Mouse (Mus musculus) ES-Bruce4 (cell line): ENCODE results near the gene Skida1.

ENCODE experiments used
- CTCF ChIP-seq: IDR thresholded peaks from one replicate; pipeline ENCODE4 v1.8.1; 2011; ENCODE audit warnings: low read depth, low read length
- EP300 ChIP-seq: IDR thresholded peaks from 2 replicates; pipeline ENCODE4 v1.6.1; 2011; ENCODE audit warnings: low read depth, low read length; ENCODE audit not compliant: insufficient read depth
- POLR2A ChIP-seq: IDR thresholded peaks from one replicate; pipeline ENCODE4 v1.8.1; 2011; ENCODE audit warnings: low read length; ENCODE audit not compliant: insufficient read depth

DNA sequence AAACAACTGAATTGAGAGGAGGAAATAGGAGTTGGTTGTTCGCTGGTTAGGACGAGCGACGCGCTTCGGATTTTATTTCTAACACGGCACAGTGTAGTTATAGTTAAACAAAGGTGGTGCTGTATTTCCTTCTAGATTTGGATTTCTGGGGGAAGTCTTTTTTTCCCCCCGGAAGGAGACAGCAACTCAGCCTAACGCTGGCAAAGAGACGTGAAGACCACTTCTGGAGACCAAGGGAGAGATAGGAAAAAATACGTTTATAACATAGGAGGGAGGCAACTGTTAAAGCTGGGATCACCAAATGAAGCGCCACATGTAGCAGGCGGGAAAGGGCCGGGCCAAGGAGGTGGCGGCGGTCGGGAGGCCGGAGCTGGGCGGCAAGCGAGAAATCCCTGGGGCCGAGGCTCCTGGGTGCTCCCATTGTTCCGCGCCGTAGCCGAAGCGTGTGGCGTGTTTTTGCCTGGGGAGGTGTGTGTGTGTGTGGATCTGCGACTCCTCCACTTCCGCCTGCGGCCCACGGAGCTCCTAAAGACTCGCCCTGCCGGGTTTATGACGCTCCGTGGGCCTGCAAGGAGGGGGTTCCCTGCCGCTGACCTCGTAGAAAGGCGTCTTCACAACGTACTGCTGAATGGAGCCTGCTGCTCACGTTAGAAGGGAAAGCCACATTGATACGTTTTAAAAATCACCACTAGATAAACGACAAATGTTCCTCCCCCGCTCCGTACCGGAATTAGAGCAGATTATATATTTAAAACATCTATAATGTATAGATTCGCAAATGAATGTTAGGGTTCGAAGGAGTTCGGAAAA lies 8.7 kb upstream of the Skida1 start:
- TF ChIP-seq POLR2A: no peak
- TF ChIP-seq EP300: no peak
- TF ChIP-seq CTCF: no peak
